Mouse (Mus musculus) testis, adult 2 months (tissue): ENCODE results near the gene Milr1. TPM values are rescaled to one million over a fixed set of nuclear protein-coding genes. Genes with fewer than 3 reads are reported as not detected.

ENCODE experiments used
- H3K27ac ChIP-seq: fragments of 200-500 bp; 2 replicates; pipeline ENCODE4 v1.5.1; 2012; ENCODE audit warnings: low read depth, low read length; ENCODE audit not compliant: control insufficient read depth, insufficient read depth
- H3K27me3 ChIP-seq: fragments of 200-500 bp; 2 replicates; pipeline ENCODE4 v1.6.1; 2012; ENCODE audit warnings: mild to moderate bottlenecking, low read length, moderate library complexity; ENCODE audit not compliant: control insufficient read depth, insufficient read depth
- H3K36me3 ChIP-seq: fragments of 200-500 bp; 2 replicates; pipeline ENCODE4 v1.6.1; 2012; ENCODE audit warnings: mild to moderate bottlenecking, low read length; ENCODE audit not compliant: control insufficient read depth, insufficient read depth
- H3K4me1 ChIP-seq: fragments of 200-500 bp; 2 replicates; pipeline ENCODE4 v1.6.1; 2012; ENCODE audit warnings: low read length; ENCODE audit not compliant: control insufficient read depth, insufficient read depth
- H3K4me3 ChIP-seq: fragments of 200-500 bp; 2 replicates; pipeline ENCODE4 v1.5.1; 2012; ENCODE audit warnings: low read depth, mild to moderate bottlenecking, low read length, moderate library complexity, mixed read lengths; ENCODE audit not compliant: control insufficient read depth
- CTCF ChIP-seq: fragments of 200-500 bp; IDR thresholded peaks from 2 replicates; pipeline ENCODE4 v1.5.1; 2012; ENCODE audit warnings: low read depth, mild to moderate bottlenecking, inconsistent platforms, low read length, moderate library complexity; ENCODE audit not compliant: control insufficient read depth, insufficient read depth, insufficient replicate concordance
- POLR2A ChIP-seq: fragments of 200-500 bp; IDR thresholded peaks from 2 replicates; pipeline ENCODE4 v1.6.1; 2012; ENCODE audit warnings: low read depth, mild to moderate bottlenecking, inconsistent platforms, low read length, moderate library complexity; ENCODE audit not compliant: control insufficient read depth
- polyA plus RNA-seq: library from polyadenylated mRNA; depleted of rRNA; stranded (reverse); fragments of >200 nt; gene quantifications from 2 replicates; pipeline ENCODE4 v1.2.3, GENCODE M21; 2012; rRNA removed

Milr1 gene
- polyA plus RNA-seq: 0.10 and 0.16 TPM in 2 replicates

- Histone ChIP-seq H3K4me1 (no peaks in the 10 kb centered on the region), H3K36me3 (no peaks in the 10 kb centered on the region), H3K27ac (no peak within 1 kb of the TSS; the same call in 1 of the 2 replicates), H3K27me3 (no peaks in the 10 kb centered on the region), H3K4me3 (no peak within 1 kb of the TSS)
- TF ChIP-seq CTCF: no peak
- no peak for TF ChIP-seq POLR2A
Measured at GRCm38 (mm10) chr11:106751039-106752018, at the start of gene Milr1. TSS of gene Milr1 (plus strand) at chr11:106751226.

- Histone ChIP-seq H3K36me3 (no peaks in the 10 kb centered on the region), H3K27me3 (no peaks in the 10 kb centered on the region), H3K27ac (no peak overlapping the region), H3K4me3 (no peak overlapping the region), H3K4me1 (peaks cover 2% of the 10 kb centered on the region; the same call in 1 of the 2 replicates)
- TF ChIP-seq CTCF (no peak), POLR2A (no peak)
Measured at GRCm38 (mm10) chr11:106701589-106701988, 49.4 kb upstream of the Milr1 start.

GRCm38 (mm10) chr11:106702584-106702983 lies 48.4 kb upstream of the Milr1 start:
- TF ChIP-seq CTCF (no peak), POLR2A (no peak)
- H3K4me3 ChIP-seq: no peak overlapping the region
- no peaks in the 10 kb centered on the region for H3K36me3 ChIP-seq

GRCm38 (mm10) chr11:106703931-106704330 lies 47.1 kb upstream of the Milr1 start:
- no peaks in the 10 kb centered on the region for H3K36me3 ChIP-seq
- TF ChIP-seq POLR2A (no peak), CTCF (no peak)
- peaks cover 2% of the 10 kb centered on the region; the same call in 1 of the 2 replicates for H3K4me1 ChIP-seq
- H3K27me3 ChIP-seq: no peaks in the 10 kb centered on the region
- no peak overlapping the region for H3K4me3 ChIP-seq
- H3K27ac ChIP-seq: no peak overlapping the region

More at GRCm38 (mm10) chr11:106702584-106702983, 48.4 kb upstream of the Milr1 start:
- H3K27ac ChIP-seq: no peak overlapping the region
- H3K4me1 ChIP-seq: peaks cover 2% of the 10 kb centered on the region; the same call in 1 of the 2 replicates
- no peaks in the 10 kb centered on the region for H3K27me3 ChIP-seq

GRCm38 (mm10) chr11:106704399-106705111 lies 46.5 kb upstream of the Milr1 start:
- Histone ChIP-seq H3K4me3 (no peak overlapping the region), H3K36me3 (no peaks in the 10 kb centered on the region), H3K27ac (no peak overlapping the region), H3K27me3 (no peaks in the 10 kb centered on the region), H3K4me1 (peaks cover 5% of the 10 kb centered on the region)
- TF ChIP-seq POLR2A (no peak), CTCF (no peak)

GRCm38 (mm10) chr11:106706212-106706611 lies 44.8 kb upstream of the Milr1 start:
- TF ChIP-seq POLR2A: no peak
- no peak for TF ChIP-seq CTCF
- no peak overlapping the region for H3K27ac ChIP-seq
- peaks cover 8% of the 10 kb centered on the region for H3K4me1 ChIP-seq
- no peaks in the 10 kb centered on the region for H3K36me3 ChIP-seq
- no peak overlapping the region for H3K4me3 ChIP-seq
- no peaks in the 10 kb centered on the region for H3K27me3 ChIP-seq

- peaks cover 8% of the 10 kb centered on the region for H3K4me1 ChIP-seq
- TF ChIP-seq CTCF (no peak), POLR2A (no peak)
Measured at GRCm38 (mm10) chr11:106707085-106707484, 43.9 kb upstream of the Milr1 start.

GRCm38 (mm10) chr11:106707866-106708265 lies 43.2 kb upstream of the Milr1 start:
- H3K4me3 ChIP-seq: no peak overlapping the region
- H3K36me3 ChIP-seq: no peaks in the 10 kb centered on the region
- H3K27ac ChIP-seq: no peak overlapping the region
- TF ChIP-seq POLR2A: no peak
- TF ChIP-seq CTCF: no peak
- H3K27me3 ChIP-seq: no peaks in the 10 kb centered on the region
- peaks cover 8% of the 10 kb centered on the region for H3K4me1 ChIP-seq

More at GRCm38 (mm10) chr11:106707085-106707484, 43.9 kb upstream of the Milr1 start:
- no peak overlapping the region for H3K27ac ChIP-seq
- no peak overlapping the region for H3K4me3 ChIP-seq
- no peaks in the 10 kb centered on the region for H3K36me3 ChIP-seq
- no peaks in the 10 kb centered on the region for H3K27me3 ChIP-seq
